Mouse (Mus musculus): ENCODE results near the gene Msrb1.
A peak's percentile ranks its signal among the peaks of the same experiment; 100 is the strongest.

The Msrb1 gene

GRCm38 (mm10) chr17:24745526-24746497, 9.4 kb downstream of the Msrb1 start:
- peak; percentile 90 for DNase-seq

- no peak for DNase-seq
Observed at GRCm38 (mm10) chr17:24746986-24747385, 10.5 kb downstream of the Msrb1 start.

DNA sequence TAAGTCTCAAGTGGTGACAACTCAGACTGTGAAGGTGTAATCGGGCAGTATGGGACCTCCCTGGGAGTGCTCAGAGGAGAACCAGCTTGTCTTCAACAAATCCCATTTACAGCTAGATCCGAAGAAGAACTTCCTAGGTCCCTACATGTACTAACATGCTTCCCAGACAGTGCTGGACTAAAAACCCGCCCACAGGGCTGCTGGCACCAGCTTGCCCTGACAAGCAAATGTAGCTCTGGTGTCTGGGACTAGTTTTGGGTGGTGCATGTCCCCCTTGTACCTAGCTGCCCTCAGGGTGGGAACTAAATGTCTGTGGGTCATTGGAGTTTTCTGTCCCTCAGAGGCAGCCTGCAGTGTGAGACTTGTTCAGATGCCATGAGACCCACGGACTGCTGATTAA, 15.1 kb downstream of the Msrb1 start:
- DNase-seq: no peak

- peak; percentile 19 for DNase-seq
Observed at GRCm38 (mm10) chr17:24752415-24753394, 16.3 kb downstream of the Msrb1 start, which contains the start of gene Hs3st6. Hs3st6 (plus strand) TSS chr17:24752988.

- DNase-seq: no peak
Observed at GRCm38 (mm10) chr17:24757394-24757793, 21.0 kb downstream of the Msrb1 start.

GRCm38 (mm10) chr17:24761121-24761520, 24.7 kb downstream of the Msrb1 start:
- no peak for DNase-seq

DNA sequence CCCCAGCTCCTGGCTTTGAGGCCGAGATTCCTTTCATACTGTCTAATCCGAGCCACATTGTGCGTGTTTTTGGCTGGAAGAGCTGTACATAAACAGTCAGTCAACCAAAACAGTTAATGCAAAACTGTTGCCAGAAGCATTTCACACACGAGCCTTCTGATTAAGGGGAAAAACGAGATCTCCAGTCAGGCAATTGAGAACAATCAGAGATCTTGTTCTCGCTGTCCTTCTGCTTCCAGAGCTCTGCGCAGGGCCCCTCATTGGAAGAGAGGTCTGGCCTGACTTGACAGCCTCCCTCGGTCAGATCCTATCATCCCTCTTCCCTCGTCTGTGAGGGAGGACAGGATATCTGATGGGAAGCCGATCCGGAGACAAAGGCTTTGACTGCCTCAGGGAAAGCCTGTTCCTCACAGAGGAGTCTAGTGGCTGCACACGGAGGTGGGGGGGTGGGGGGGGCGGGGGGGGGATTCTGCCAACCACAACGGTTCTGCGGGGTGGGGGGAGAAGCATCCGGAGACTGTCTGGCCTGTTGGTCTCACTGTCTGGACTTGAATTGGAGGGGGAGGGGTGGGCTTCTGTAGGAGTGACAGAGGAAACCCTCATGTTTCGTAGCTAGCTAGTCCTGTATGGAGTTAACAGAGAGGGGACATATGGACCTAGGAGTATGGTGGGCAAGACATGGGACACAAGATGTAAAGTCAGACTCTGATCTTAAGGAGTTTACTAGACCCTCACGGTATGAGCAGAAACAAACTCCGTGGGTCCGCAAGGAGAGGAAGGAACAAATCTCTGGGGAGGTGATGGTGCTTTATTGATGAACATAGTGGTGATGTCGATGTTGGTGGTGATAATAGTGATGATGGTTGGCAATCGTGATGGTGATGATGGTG, 28.8 kb downstream of the Msrb1 start:
- no peak for DNase-seq

GRCm38 (mm10) chr17:24766266-24766875, 29.9 kb downstream of the Msrb1 start:
- no peak for DNase-seq

GRCm38 (mm10) chr17:24769146-24769545, 32.7 kb downstream of the Msrb1 start:
- no peak for DNase-seq

DNA sequence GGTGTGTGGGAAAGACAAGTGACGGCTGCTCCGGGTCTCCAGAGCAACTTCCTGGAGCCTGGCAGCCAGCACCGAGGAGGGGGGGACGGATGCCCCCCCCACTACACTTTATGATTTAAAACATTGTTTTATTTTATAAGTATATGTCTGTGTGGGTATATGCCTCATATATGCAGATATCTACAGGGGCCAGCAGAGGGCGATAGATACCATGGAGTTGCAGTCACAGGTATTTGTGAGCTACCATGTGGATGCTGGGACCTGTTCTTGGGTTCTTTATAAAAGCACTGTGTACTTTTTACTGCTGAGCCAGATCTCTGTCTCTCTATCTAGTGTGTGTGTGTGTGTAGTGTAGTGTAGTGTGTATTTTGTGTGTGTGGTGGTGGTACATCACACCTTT, 36.8 kb downstream of the Msrb1 start:
- DNase-seq: no peak

- no peak for DNase-seq
Observed at GRCm38 (mm10) chr17:24775173-24775572, 38.7 kb downstream of the Msrb1 start.

DNA sequence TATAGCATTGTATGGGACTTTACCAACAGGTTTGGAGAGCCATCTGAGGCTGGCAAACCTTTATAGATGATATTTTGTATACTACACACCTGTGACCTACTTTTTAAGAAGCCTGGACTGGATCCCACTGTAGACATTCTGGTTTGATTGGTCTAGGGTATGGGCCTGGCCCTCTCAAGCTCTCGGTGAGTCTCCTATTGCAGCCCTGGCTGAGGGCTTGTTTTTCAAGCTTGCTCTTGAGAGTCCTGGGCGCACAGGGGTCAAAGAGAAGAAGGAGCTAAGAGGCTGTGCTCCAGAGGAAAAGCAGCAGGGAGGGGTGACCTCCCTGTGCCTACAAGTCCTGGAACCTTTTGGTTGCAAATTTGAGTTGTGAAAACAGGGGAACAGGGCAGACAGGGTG, 40.6 kb downstream of the Msrb1 start:
- peak; percentile 35 for DNase-seq

DNA sequence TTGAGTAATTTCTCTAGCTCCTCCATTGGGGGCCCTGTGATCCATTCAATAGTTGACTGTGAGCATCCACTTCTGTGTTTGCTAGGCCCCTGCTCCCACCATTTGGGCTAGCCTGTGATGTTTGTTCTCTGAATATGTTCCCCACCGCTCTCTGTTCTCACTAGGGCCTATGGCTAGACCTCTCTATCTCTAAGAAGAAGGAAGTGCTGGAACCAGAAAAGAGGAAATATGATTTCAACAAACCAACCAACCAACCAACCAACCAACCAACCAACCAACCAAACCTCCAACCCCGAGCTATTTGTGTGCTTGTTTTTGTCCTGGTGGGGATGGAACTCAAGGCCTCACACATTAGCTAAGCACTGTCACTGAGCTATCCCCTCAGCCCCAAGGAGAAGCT, 44.4 kb downstream of the Msrb1 start:
- no peak for DNase-seq

GRCm38 (mm10) chr17:24792190-24792589, 55.7 kb downstream of the Msrb1 start:
- DNase-seq: no peak

Measured in lung, postnatal 14 days (tissue).